Mouse (Mus musculus): ENCODE results near the gene Defb23. TPM values are rescaled to one million over a fixed set of nuclear protein-coding genes. Genes with fewer than 3 reads are reported as not detected.

Defb23 gene
- not detected for polyA plus RNA-seq (2014; fragmentation: Illumina TruSeq; extraction: RNeasy Lipid Tissue Mini Kit (QIAGEN cat#74804); ENCODE audit: low read depth, low replicate concordance)

GRCm38 (mm10) chr2:152464570-152465150 lies at the start of gene Defb23:
Gene Defb23, minus strand, starts transcription at chr2:152464620.

DNA sequence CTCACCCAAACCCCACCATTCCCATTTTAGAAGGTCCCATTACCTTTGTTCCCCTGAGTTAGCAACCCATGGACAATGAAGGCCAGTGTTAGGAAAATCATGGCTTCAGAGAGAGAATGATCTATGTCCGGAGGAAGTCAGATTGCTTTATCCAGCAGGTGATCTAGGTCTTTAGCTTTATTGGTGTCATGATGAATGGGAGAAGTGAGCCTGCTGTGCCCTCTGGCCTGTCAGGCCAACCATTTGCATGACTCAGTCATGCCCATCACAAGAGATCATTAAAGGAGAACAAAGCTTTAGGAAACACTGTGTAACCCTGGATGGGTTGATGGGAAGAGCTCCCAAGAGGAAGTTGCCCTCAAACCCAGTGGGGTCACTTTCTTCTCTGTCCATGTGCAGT lies 47.2 kb upstream of the Defb23 start, which contains the start of gene Defb26:
Gene Defb26, minus strand, starts transcription at position 101 of the 400 bp plus-strand sequence.

GRCm38 (mm10) chr2:152490038-152490437 lies 25.6 kb upstream of the Defb23 start, which contains the start of gene Defb22:
Gene Defb22, minus strand, starts transcription at chr2:152490138.

GRCm38 (mm10) chr2:152476763-152477162 lies 12.3 kb upstream of the Defb23 start, which contains the start of gene Defb20:
Gene Defb20, plus strand, starts transcription at chr2:152477063.

DNA sequence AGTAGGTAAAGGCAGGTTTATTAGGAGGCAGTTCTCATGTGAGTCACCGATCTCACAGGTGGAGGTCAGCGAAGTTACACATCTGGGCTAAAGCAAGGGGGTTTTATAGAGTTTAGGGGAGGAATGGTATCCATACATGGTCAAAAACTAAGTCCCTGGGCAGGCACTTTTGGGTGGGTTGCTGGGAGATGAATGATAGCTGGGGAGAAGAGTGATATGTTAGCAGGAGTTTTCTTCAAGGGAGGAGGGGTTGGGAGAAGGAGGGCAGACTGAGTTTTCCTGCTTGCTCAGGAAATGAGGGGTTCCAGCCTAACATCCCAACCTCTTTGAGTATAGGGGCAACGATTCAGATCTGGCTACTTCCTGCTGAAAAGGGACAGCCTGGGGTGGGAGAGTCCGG lies 49.1 kb downstream of the Defb23 start, which contains the start of gene 6820408C15Rik:
Gene 6820408C15Rik, plus strand, starts transcription at position 301 of the 400 bp plus-strand sequence.

DNA sequence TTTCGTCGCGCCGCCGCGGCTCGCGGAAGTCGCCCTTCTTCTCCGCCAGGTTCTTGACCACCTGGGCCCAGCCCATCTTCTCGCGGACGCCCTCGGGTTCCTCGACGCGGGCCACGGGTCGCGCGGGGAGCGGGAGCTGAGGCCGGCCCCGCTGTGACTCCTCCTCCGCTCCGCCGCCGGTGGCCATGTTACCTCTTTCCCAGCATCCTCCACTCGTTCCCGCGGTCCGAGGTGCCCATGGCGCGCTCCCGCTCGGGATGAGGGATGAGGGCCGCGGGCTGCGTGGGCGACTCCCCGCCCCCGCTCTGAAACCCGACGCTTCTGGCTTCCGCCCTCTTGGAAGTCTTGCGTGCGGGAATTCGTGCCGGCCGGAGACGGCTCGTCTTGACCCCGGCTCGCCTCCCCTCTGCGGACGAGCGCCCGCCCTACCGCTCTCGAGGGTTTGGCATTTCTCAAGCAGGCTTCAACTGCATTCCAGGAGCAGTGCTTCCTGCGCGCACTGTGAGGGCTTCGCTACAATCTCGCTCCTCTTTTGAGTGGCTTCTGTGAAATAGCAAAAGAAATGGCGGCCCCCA lies 49.7 kb downstream of the Defb23 start, which contains the start of gene Zcchc3:
Gene Zcchc3, minus strand, starts transcription at position 437 of the 575 bp plus-strand sequence.

Other genes starting within 250 kb of the Defb23 start
- gene Csnk2a1, start 237.8 kb downstream of the Defb23 start, polyA plus RNA-seq (2014; fragmentation: Illumina TruSeq; extraction: RNeasy Lipid Tissue Mini Kit (QIAGEN cat#74804); ENCODE audit: low read depth, low replicate concordance) = 145 TPM
- 22.4 TPM for gene Tbc1d20, start 170.8 kb downstream of the Defb23 start, polyA plus RNA-seq (2014; fragmentation: Illumina TruSeq; extraction: RNeasy Lipid Tissue Mini Kit (QIAGEN cat#74804); ENCODE audit: low read depth, low replicate concordance)
- gene Rbck1, start 132.0 kb downstream of the Defb23 start, polyA plus RNA-seq (2014; fragmentation: Illumina TruSeq; extraction: RNeasy Lipid Tissue Mini Kit (QIAGEN cat#74804); ENCODE audit: low read depth, low replicate concordance) = 0.44 TPM
- gene Trib3, start 120.6 kb downstream of the Defb23 start, polyA plus RNA-seq (2014; fragmentation: Illumina TruSeq; extraction: RNeasy Lipid Tissue Mini Kit (QIAGEN cat#74804); ENCODE audit: low read depth, low replicate concordance) = not detected
- not detected for gene Nrsn2, start 88.0 kb downstream of the Defb23 start, polyA plus RNA-seq (2014; fragmentation: Illumina TruSeq; extraction: RNeasy Lipid Tissue Mini Kit (QIAGEN cat#74804); ENCODE audit: low read depth, low replicate concordance)
- 0.40 TPM for gene Sox12, start 66.6 kb downstream of the Defb23 start, polyA plus RNA-seq (2014; fragmentation: Illumina TruSeq; extraction: RNeasy Lipid Tissue Mini Kit (QIAGEN cat#74804); ENCODE audit: low read depth, low replicate concordance)
- gene Zcchc3, start 49.6 kb downstream of the Defb23 start, polyA plus RNA-seq (2014; fragmentation: Illumina TruSeq; extraction: RNeasy Lipid Tissue Mini Kit (QIAGEN cat#74804); ENCODE audit: low read depth, low replicate concordance) = 3.2 TPM
- 0.36 TPM for gene 6820408C15Rik, start 49.0 kb downstream of the Defb23 start, polyA plus RNA-seq (2014; fragmentation: Illumina TruSeq; extraction: RNeasy Lipid Tissue Mini Kit (QIAGEN cat#74804); ENCODE audit: low read depth, low replicate concordance)
- not detected for gene Defb20, start 12.4 kb upstream of the Defb23 start, polyA plus RNA-seq (2014; fragmentation: Illumina TruSeq; extraction: RNeasy Lipid Tissue Mini Kit (QIAGEN cat#74804); ENCODE audit: low read depth, low replicate concordance)
- not detected for gene Defb22, start 25.5 kb upstream of the Defb23 start, polyA plus RNA-seq (2014; fragmentation: Illumina TruSeq; extraction: RNeasy Lipid Tissue Mini Kit (QIAGEN cat#74804); ENCODE audit: low read depth, low replicate concordance)
- 2.1 TPM for gene Defb26, start 47.1 kb upstream of the Defb23 start, polyA plus RNA-seq (2014; fragmentation: Illumina TruSeq; extraction: RNeasy Lipid Tissue Mini Kit (QIAGEN cat#74804); ENCODE audit: low read depth, low replicate concordance)
- gene Defb28, start 53.6 kb upstream of the Defb23 start, polyA plus RNA-seq (2014; fragmentation: Illumina TruSeq; extraction: RNeasy Lipid Tissue Mini Kit (QIAGEN cat#74804); ENCODE audit: low read depth, low replicate concordance) = not detected
- gene Defb29, start 75.5 kb upstream of the Defb23 start, polyA plus RNA-seq (2014; fragmentation: Illumina TruSeq; extraction: RNeasy Lipid Tissue Mini Kit (QIAGEN cat#74804); ENCODE audit: low read depth, low replicate concordance) = 44.8 TPM
- gene Gm17416, start 104.7 kb upstream of the Defb23 start, polyA plus RNA-seq (2014; fragmentation: Illumina TruSeq; extraction: RNeasy Lipid Tissue Mini Kit (QIAGEN cat#74804); ENCODE audit: low read depth, low replicate concordance) = not detected
- not detected for gene Defb21, start 108.1 kb upstream of the Defb23 start, polyA plus RNA-seq (2014; fragmentation: Illumina TruSeq; extraction: RNeasy Lipid Tissue Mini Kit (QIAGEN cat#74804); ENCODE audit: low read depth, low replicate concordance)
- not detected for gene Defb19, start 115.7 kb upstream of the Defb23 start, polyA plus RNA-seq (2014; fragmentation: Illumina TruSeq; extraction: RNeasy Lipid Tissue Mini Kit (QIAGEN cat#74804); ENCODE audit: low read depth, low replicate concordance)
- gene Defb45, start 134.8 kb upstream of the Defb23 start, polyA plus RNA-seq (2014; fragmentation: Illumina TruSeq; extraction: RNeasy Lipid Tissue Mini Kit (QIAGEN cat#74804); ENCODE audit: low read depth, low replicate concordance) = not detected
- gene Defb36, start 139.7 kb upstream of the Defb23 start, polyA plus RNA-seq (2014; fragmentation: Illumina TruSeq; extraction: RNeasy Lipid Tissue Mini Kit (QIAGEN cat#74804); ENCODE audit: low read depth, low replicate concordance) = not detected
- not detected for gene Defb25, start 158.4 kb upstream of the Defb23 start, polyA plus RNA-seq (2014; fragmentation: Illumina TruSeq; extraction: RNeasy Lipid Tissue Mini Kit (QIAGEN cat#74804); ENCODE audit: low read depth, low replicate concordance)
- gene Rem1, start 162.3 kb upstream of the Defb23 start, polyA plus RNA-seq (2014; fragmentation: Illumina TruSeq; extraction: RNeasy Lipid Tissue Mini Kit (QIAGEN cat#74804); ENCODE audit: low read depth, low replicate concordance) = 1.3 TPM
- gene H13, start 204.8 kb upstream of the Defb23 start, polyA plus RNA-seq (2014; fragmentation: Illumina TruSeq; extraction: RNeasy Lipid Tissue Mini Kit (QIAGEN cat#74804); ENCODE audit: low read depth, low replicate concordance) = 32.4 TPM
- gene Mcts2, start 222.4 kb upstream of the Defb23 start, polyA plus RNA-seq (2014; fragmentation: Illumina TruSeq; extraction: RNeasy Lipid Tissue Mini Kit (QIAGEN cat#74804); ENCODE audit: low read depth, low replicate concordance) = 24.4 TPM